Mouse (Mus musculus) neural tube, embryonic 11.5 days (tissue): Measurements from ENCODE around the gene Slc9a9. TPM values are rescaled to one million over a fixed set of nuclear protein-coding genes. Genes with fewer than 3 reads are reported as not detected.
A peak's percentile ranks its signal among the peaks of the same experiment; 100 is the strongest.

Experiments used
- ATAC-seq: fragments of 200-750 bp; cut with Nextera tagmentation; 2 replicates; pipeline ENCODE4 v1.8.0; 2017; ENCODE audit warnings: moderate number of reproducible peaks, mild to moderate bottlenecking, moderate TSS enrichment, moderate library complexity; ENCODE audit not compliant: insufficient read depth, low FRiP score, low TSS enrichment
- DNase-seq: peaks from one replicate; pipeline ENCODE4 v3.0.0-alpha.2; 2015; ENCODE audit warnings: low spot score
- H3K27ac ChIP-seq: fragments of 300-500 bp; sonication (generic); 2 replicates; pipeline ENCODE4 v1.5.1; 2014; ENCODE audit warnings: low read depth, mild to moderate bottlenecking, low read length
- H3K27me3 ChIP-seq: fragments of 300-500 bp; sonication (generic); 2 replicates; pipeline ENCODE4 v1.6.1; 2014; ENCODE audit warnings: mild to moderate bottlenecking, low read length, mixed read lengths; ENCODE audit not compliant: control insufficient read depth, insufficient read depth
- H3K36me3 ChIP-seq: fragments of 300-500 bp; sonication (generic); 2 replicates; pipeline ENCODE4 v1.6.1; 2014; ENCODE audit warnings: mild to moderate bottlenecking, low read length, moderate library complexity, mixed read lengths; ENCODE audit not compliant: control insufficient read depth, insufficient read depth
- H3K4me1 ChIP-seq: fragments of 300-500 bp; sonication (generic); 2 replicates; pipeline ENCODE4 v1.6.1; 2014; ENCODE audit warnings: low read length, mixed read lengths; ENCODE audit not compliant: control insufficient read depth, insufficient read depth
- H3K4me2 ChIP-seq: fragments of 300-500 bp; sonication (generic); 2 replicates; pipeline ENCODE4 v1.6.1; 2014; ENCODE audit warnings: low read depth, mild to moderate bottlenecking, moderate library complexity
- H3K4me3 ChIP-seq: fragments of 300-500 bp; sonication (generic); 2 replicates; pipeline ENCODE4 v1.5.1; 2014; ENCODE audit warnings: low read depth, low read length
- H3K9ac ChIP-seq: fragments of 300-500 bp; sonication (generic); 2 replicates; pipeline ENCODE4 v1.6.1; 2014; ENCODE audit warnings: mild to moderate bottlenecking, low read length
- H3K9me3 ChIP-seq: fragments of 300-500 bp; sonication (generic); 2 replicates; pipeline ENCODE4 v1.6.1; 2016; ENCODE audit warnings: low read length; ENCODE audit not compliant: control insufficient read depth
- WGBS: fragments of 180-500 bp; shearing (Covaris S2); extraction: QIAGEN DNeasy Blood & Tissue Kit; methylation state at CpG from one replicate; pipeline ENCODE4 v1.1.7; 2014; 5-methylcytosine and 5-hydroxymethylcytosine counted together
- polyA plus RNA-seq: library from polyadenylated mRNA; unstranded; fragments of >200 nt; fragmentation: Nextera tagmentation; extraction: Ambion mirVana; gene quantifications from 2 replicates; pipeline ENCODE4 v1.2.1, GENCODE M21; 2014

The Slc9a9 gene
- polyA plus RNA-seq, 1 experiment from 2014 or later: 4.6 TPM

- no peaks in the 10 kb centered on the region for H3K4me1 ChIP-seq
- H3K36me3 ChIP-seq: no peaks in the 10 kb centered on the region
- DNase-seq (peak; percentile 20), ATAC-seq (no peak)
- no peak overlapping the region for H3K4me3 ChIP-seq
- no peak overlapping the region for H3K9ac ChIP-seq
- WGBS: 66% methylated on average over 6 of the region's 6 CpGs
- H3K9me3 ChIP-seq: no peaks in the 10 kb centered on the region
- no peak overlapping the region for H3K4me2 ChIP-seq
- H3K27ac ChIP-seq: no peak overlapping the region
- H3K27me3 ChIP-seq: no peaks in the 10 kb centered on the region
These were observed 62.4 kb downstream of the Slc9a9 start for GRCm38 (mm10) chr9:94732136-94732535.

- Histone ChIP-seq H3K4me3 (no peak overlapping the region), H3K4me1 (no peaks in the 10 kb centered on the region), H3K27ac (no peak overlapping the region), H3K4me2 (no peak overlapping the region), H3K9me3 (no peaks in the 10 kb centered on the region), H3K36me3 (no peaks in the 10 kb centered on the region), H3K27me3 (no peaks in the 10 kb centered on the region), H3K9ac (no peak overlapping the region)
- ATAC-seq (peak; percentile 18; the same call in 1 of the 2 replicates), DNase-seq (no peak)
- WGBS: 73% methylated on average over 8 of the region's 8 CpGs
These were observed 63.0 kb downstream of the Slc9a9 start for GRCm38 (mm10) chr9:94732599-94733287.

- Histone ChIP-seq H3K4me2 (no peak overlapping the region), H3K4me3 (no peak overlapping the region), H3K27ac (no peak overlapping the region), H3K9me3 (no peaks in the 10 kb centered on the region), H3K27me3 (no peaks in the 10 kb centered on the region), H3K4me1 (no peaks in the 10 kb centered on the region), H3K9ac (no peak overlapping the region), H3K36me3 (no peaks in the 10 kb centered on the region)
- no peak for ATAC-seq
- DNase-seq: no peak
- WGBS: 74% methylated on average over 1 of the region's 1 CpGs
These were observed 64.6 kb downstream of the Slc9a9 start for GRCm38 (mm10) chr9:94734320-94734719.

GRCm38 (mm10) chr9:94737226-94737625 lies 67.5 kb downstream of the Slc9a9 start:
- Histone ChIP-seq H3K4me3 (no peak overlapping the region), H3K9me3 (no peaks in the 10 kb centered on the region), H3K4me1 (no peaks in the 10 kb centered on the region), H3K4me2 (no peak overlapping the region), H3K27me3 (no peaks in the 10 kb centered on the region), H3K27ac (no peak overlapping the region), H3K36me3 (no peaks in the 10 kb centered on the region), H3K9ac (no peak overlapping the region)
- no peak for DNase-seq
- no peak for ATAC-seq
- 70% methylated on average over 5 of the region's 5 CpGs for WGBS

- peak; percentile 45; the same call in 1 of the 2 replicates for ATAC-seq
- 54% methylated on average over 6 of the region's 6 CpGs for WGBS
These were observed 69.1 kb downstream of the Slc9a9 start for GRCm38 (mm10) chr9:94738555-94739427.

GRCm38 (mm10) chr9:94740841-94741240 lies 71.1 kb downstream of the Slc9a9 start:
- no peaks in the 10 kb centered on the region for H3K36me3 ChIP-seq
- no peak overlapping the region for H3K27ac ChIP-seq
- H3K9me3 ChIP-seq: no peaks in the 10 kb centered on the region
- no peak overlapping the region for H3K9ac ChIP-seq
- ATAC-seq (no peak), DNase-seq (no peak)
- no peak overlapping the region for H3K4me3 ChIP-seq
- H3K27me3 ChIP-seq: no peaks in the 10 kb centered on the region
- no peaks in the 10 kb centered on the region for H3K4me1 ChIP-seq
- H3K4me2 ChIP-seq: no peak overlapping the region
- 86% methylated on average over 3 of the region's 3 CpGs for WGBS

More at GRCm38 (mm10) chr9:94738555-94739427, 69.1 kb downstream of the Slc9a9 start:
- H3K9ac ChIP-seq: no peak overlapping the region
- H3K27ac ChIP-seq: no peak overlapping the region
- peak; percentile 68 for DNase-seq
- no peak overlapping the region for H3K4me3 ChIP-seq
- H3K4me1 ChIP-seq: no peaks in the 10 kb centered on the region
- H3K4me2 ChIP-seq: no peak overlapping the region
- H3K9me3 ChIP-seq: no peaks in the 10 kb centered on the region
- H3K27me3 ChIP-seq: no peaks in the 10 kb centered on the region
- no peaks in the 10 kb centered on the region for H3K36me3 ChIP-seq

- Histone ChIP-seq H3K4me2 (no peak overlapping the region), H3K4me3 (no peak overlapping the region)
- 88% methylated on average over 1 of the region's 1 CpGs for WGBS
These were observed 73.6 kb downstream of the Slc9a9 start for GRCm38 (mm10) chr9:94743291-94743690.

GRCm38 (mm10) chr9:94748503-94748902 lies 78.8 kb downstream of the Slc9a9 start:
- no peaks in the 10 kb centered on the region for H3K4me1 ChIP-seq
- ATAC-seq (no peak), DNase-seq (no peak)
- no peak overlapping the region for H3K27ac ChIP-seq
- WGBS: 41% methylated on average over 2 of the region's 2 CpGs
- H3K9me3 ChIP-seq: no peaks in the 10 kb centered on the region
- no peak overlapping the region for H3K4me2 ChIP-seq
- no peak overlapping the region for H3K9ac ChIP-seq
- H3K36me3 ChIP-seq: no peaks in the 10 kb centered on the region
- no peaks in the 10 kb centered on the region for H3K27me3 ChIP-seq
- no peak overlapping the region for H3K4me3 ChIP-seq

More at GRCm38 (mm10) chr9:94743291-94743690, 73.6 kb downstream of the Slc9a9 start:
- no peaks in the 10 kb centered on the region for H3K36me3 ChIP-seq
- no peaks in the 10 kb centered on the region for H3K4me1 ChIP-seq
- no peaks in the 10 kb centered on the region for H3K27me3 ChIP-seq
- ATAC-seq (no peak), DNase-seq (no peak)
- no peaks in the 10 kb centered on the region for H3K9me3 ChIP-seq
- H3K27ac ChIP-seq: no peak overlapping the region
- no peak overlapping the region for H3K9ac ChIP-seq
